Mouse (Mus musculus) midbrain, embryonic 11.5 days (tissue): ENCODE results near the gene Gnai2. TPM values are rescaled to one million over a fixed set of nuclear protein-coding genes. Genes with fewer than 3 reads are reported as not detected.
"Not testable (repeated sequence)": the region's sequence is repeated elsewhere in the genome, so short reads cannot be mapped to it uniquely, and the experiment has no call there.

Experiments
- ATAC-seq: fragments of 200-750 bp; cut with Nextera tagmentation; 2 replicates; pipeline ENCODE4 v1.8.0; 2017; ENCODE audit warnings: moderate TSS enrichment, moderate library complexity; ENCODE audit not compliant: low FRiP score
- DNase-seq: peaks from one replicate; pipeline ENCODE4 v3.0.0; 2015; ENCODE audit warnings: low spot score; ENCODE audit errors: missing footprints
- H3K27ac ChIP-seq: fragments of 300-500 bp; sonication (generic); 2 replicates; pipeline ENCODE4 v1.5.1; 2014; ENCODE audit warnings: low read depth, low read length
- H3K27me3 ChIP-seq: fragments of 300-500 bp; sonication (generic); 2 replicates; pipeline ENCODE4 v1.6.1; 2014; ENCODE audit warnings: mild to moderate bottlenecking, low read length, moderate library complexity, mixed read lengths; ENCODE audit not compliant: control insufficient read depth, insufficient read depth
- H3K36me3 ChIP-seq: fragments of 300-500 bp; sonication (generic); 2 replicates; pipeline ENCODE4 v1.6.1; 2014; ENCODE audit warnings: mild to moderate bottlenecking, low read length, moderate library complexity, mixed read lengths; ENCODE audit not compliant: control insufficient read depth, insufficient read depth
- H3K4me1 ChIP-seq: fragments of 300-500 bp; sonication (generic); 2 replicates; pipeline ENCODE4 v1.6.1; 2014; ENCODE audit warnings: low read length; ENCODE audit not compliant: control insufficient read depth, insufficient read depth
- H3K4me2 ChIP-seq: fragments of 300-500 bp; sonication (generic); 2 replicates; pipeline ENCODE4 v1.6.1; 2014; ENCODE audit warnings: mild to moderate bottlenecking, moderate library complexity
- H3K4me3 ChIP-seq: fragments of 300-500 bp; sonication (generic); 2 replicates; pipeline ENCODE4 v1.5.1; 2014; ENCODE audit warnings: low read depth, low read length
- H3K9ac ChIP-seq: fragments of 300-500 bp; sonication (generic); 2 replicates; pipeline ENCODE4 v1.6.1; 2014; ENCODE audit warnings: low read length
- H3K9me3 ChIP-seq: fragments of 300-500 bp; sonication (generic); 2 replicates; pipeline ENCODE4 v1.6.1; 2016; ENCODE audit warnings: low read length; ENCODE audit not compliant: control insufficient read depth
- WGBS: fragments of 180-500 bp; shearing (Covaris S2); extraction: QIAGEN DNeasy Blood & Tissue Kit; methylation state at CpG from one replicate; pipeline ENCODE4 v1.1.7; 2014; 5-methylcytosine and 5-hydroxymethylcytosine counted together
- polyA plus RNA-seq: library from polyadenylated mRNA; unstranded; fragments of >200 nt; fragmentation: Nextera tagmentation; extraction: Ambion mirVana; gene quantifications from 2 replicates; pipeline ENCODE4 v1.2.1, GENCODE M21; 2014

Gene Gnai2
- polyA plus RNA-seq, 1 experiment from 2014 or later: 581 TPM

- peak; percentile 98 for DNase-seq
- H3K9me3 ChIP-seq: no peaks in the 10 kb centered on the region
- H3K27ac ChIP-seq: no peak overlapping the region; the same call in 1 of the 2 replicates
- no peaks in the 10 kb centered on the region for H3K27me3 ChIP-seq
- H3K4me1 ChIP-seq: peaks cover 37% of the 10 kb centered on the region
- H3K9ac ChIP-seq: no peak overlapping the region
- no peak overlapping the region for H3K4me3 ChIP-seq
- 62% methylated on average over 15 of the region's 15 CpGs for WGBS
- no peak for ATAC-seq
- peaks cover 3% of the 10 kb centered on the region for H3K36me3 ChIP-seq
- H3K4me2 ChIP-seq: no peak overlapping the region
Measured at GRCm38 (mm10) chr9:107566041-107566709, 69.0 kb downstream of the Gnai2 start.

- not testable (repeated sequence) for H3K27ac ChIP-seq, ATAC-seq
Measured at GRCm38 (mm10) chr9:107565556-107565955, 69.6 kb downstream of the Gnai2 start.

More at GRCm38 (mm10) chr9:107565556-107565955, 69.6 kb downstream of the Gnai2 start:
- not testable (repeated sequence) for H3K36me3 ChIP-seq, H3K9me3 ChIP-seq, DNase-seq, H3K4me3 ChIP-seq, H3K4me2 ChIP-seq, H3K27me3 ChIP-seq, H3K9ac ChIP-seq
- 45% methylated on average over 5 of the region's 5 CpGs for WGBS
- H3K4me1 ChIP-seq: peaks cover 34% of the 10 kb centered on the region

Other genes starting within 250 kb of the Gnai2 start
- 1.3 and 1.7 TPM in 2 replicates for gene Cacna2d2, start 235.8 kb downstream of the Gnai2 start, polyA plus RNA-seq
- 40.9 and 44.6 TPM in 2 replicates for gene Tmem115, start 101.4 kb downstream of the Gnai2 start, polyA plus RNA-seq
- 18.3 and 18.9 TPM in 2 replicates for gene Cyb561d2, start 93.2 kb downstream of the Gnai2 start, polyA plus RNA-seq
- 39.1 and 43.3 TPM in 2 replicates for gene Nprl2, start 93.1 kb downstream of the Gnai2 start, polyA plus RNA-seq
- 0.33 and 0.49 TPM in 2 replicates for gene Zmynd10, start 88.1 kb downstream of the Gnai2 start, polyA plus RNA-seq
- gene Rassf1, start 83.8 kb downstream of the Gnai2 start, polyA plus RNA-seq: 40.5 and 44.0 TPM in 2 replicates
- gene Tusc2, start 72.1 kb downstream of the Gnai2 start, polyA plus RNA-seq: 94.5 and 94.6 TPM in 2 replicates
- gene Hyal2, start 67.4 kb downstream of the Gnai2 start, polyA plus RNA-seq: 129 and 132 TPM in 2 replicates
- gene Hyal1, start 58.4 kb downstream of the Gnai2 start, polyA plus RNA-seq: 3.9 and 4.8 TPM in 2 replicates
- 8.4 and 11.1 TPM in 2 replicates for gene Naa80, start 56.5 kb downstream of the Gnai2 start, polyA plus RNA-seq
- 0.33 and 0.47 TPM in 2 replicates for gene Hyal3, start 54.5 kb downstream of the Gnai2 start, polyA plus RNA-seq
- gene Ifrd2, start 47.7 kb downstream of the Gnai2 start, polyA plus RNA-seq: 24.2 and 28.2 TPM in 2 replicates
- gene Sema3b, start 26.1 kb downstream of the Gnai2 start, polyA plus RNA-seq: 1.3 and 2.1 TPM in 2 replicates
- gene Slc38a3, start 34.2 kb upstream of the Gnai2 start, polyA plus RNA-seq: 11.2 and 11.7 TPM in 2 replicates
- gene Gnat1, start 44.3 kb upstream of the Gnai2 start, polyA plus RNA-seq: 1.1 and 1.4 TPM in 2 replicates
- 9.6 and 11.9 TPM in 2 replicates for gene Sema3f, start 75.1 kb upstream of the Gnai2 start, polyA plus RNA-seq
- gene Rbm5, start 135.6 kb upstream of the Gnai2 start, polyA plus RNA-seq: 186 and 191 TPM in 2 replicates
- gene Rbm6, start 237.9 kb upstream of the Gnai2 start, polyA plus RNA-seq: 104 and 114 TPM in 2 replicates